Mouse (Mus musculus) neural tube, postnatal 0 days (tissue): ENCODE measurements around the gene Tnfaip6. TPM values are rescaled to one million over a fixed set of nuclear protein-coding genes. Genes with fewer than 3 reads are reported as not detected.

Source experiments
- polyA plus RNA-seq: library from polyadenylated mRNA; unstranded; fragments of >200 nt; fragmentation: Nextera tagmentation; extraction: Ambion mirVana; gene quantifications from 2 replicates; pipeline ENCODE4 v1.2.1, GENCODE M21; 2015

The Tnfaip6 gene
- polyA plus RNA-seq, result 5.5 and 6.8 TPM in 2 replicates

GRCm38 (mm10) chr2:52037882-52038281, at the start of gene Tnfaip6:
TSS of gene Tnfaip6 (plus strand) at chr2:52038009.

GRCm38 (mm10) chr2:52072491-52073140, 34.8 kb downstream of the Tnfaip6 start, which contains the start of gene Rif1:
TSS of gene Rif1 (plus strand) at chr2:52072832.

Other genes with a start within 250 kb of the Tnfaip6 start
- gene Rbm43, start 102.8 kb upstream of the Tnfaip6 start, polyA plus RNA-seq, result 12.8 and 13.3 TPM in 2 replicates
- gene Nmi, start 64.5 kb upstream of the Tnfaip6 start, polyA plus RNA-seq, result 7.7 and 7.8 TPM in 2 replicates
- gene Rif1, start 34.8 kb downstream of the Tnfaip6 start, polyA plus RNA-seq, result 16.3 and 17.7 TPM in 2 replicates